Mouse (Mus musculus): ENCODE measurements around the gene Carns1. TPM values are rescaled to one million over a fixed set of nuclear protein-coding genes. Genes with fewer than 3 reads are reported as not detected.

Gene Carns1
- polyA plus RNA-seq, 1 experiment = not detected

DNA sequence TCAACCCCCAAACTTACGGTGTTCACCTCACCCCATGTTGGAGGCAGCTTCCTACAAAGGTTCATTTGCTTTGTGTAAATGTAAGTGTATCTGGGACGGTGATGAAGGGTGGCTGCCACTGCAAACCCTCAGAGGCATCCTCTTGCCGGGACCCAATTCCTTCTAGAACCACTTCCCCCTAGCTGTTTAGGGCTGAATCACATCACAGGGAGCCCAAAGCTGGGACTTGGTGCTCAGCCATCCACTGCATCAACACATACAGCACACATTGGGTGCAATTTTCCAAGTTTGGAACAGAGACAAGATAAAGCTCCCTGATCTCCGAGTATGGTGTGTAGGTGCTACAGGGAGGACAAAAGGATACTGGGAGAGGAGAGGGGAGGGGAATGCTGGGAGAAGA, 29.6 kb upstream of the Carns1 start:
- no peak for TF ChIP-seq CTCF (IDR thresholded peaks at IDR 0.05; ENCODE audit: insufficient read depth, low read depth, low read length)
- no peak for TF ChIP-seq POLR2A (IDR thresholded peaks at IDR 0.05; ENCODE audit: insufficient read depth, low read depth, low read length)
- Histone ChIP-seq H3K27ac (ENCODE audit: insufficient read depth, low read depth, low read length) (no peak overlapping the region), H3K4me1 (ENCODE audit: control insufficient read depth, insufficient read depth, low read length) (peaks cover 22% of the 10 kb centered on the region), H3K4me3 (ENCODE audit: insufficient read depth, low read depth, low read length) (no peak overlapping the region)
- 54% methylated on average over 4 of the region's 4 CpGs for WGBS

DNA sequence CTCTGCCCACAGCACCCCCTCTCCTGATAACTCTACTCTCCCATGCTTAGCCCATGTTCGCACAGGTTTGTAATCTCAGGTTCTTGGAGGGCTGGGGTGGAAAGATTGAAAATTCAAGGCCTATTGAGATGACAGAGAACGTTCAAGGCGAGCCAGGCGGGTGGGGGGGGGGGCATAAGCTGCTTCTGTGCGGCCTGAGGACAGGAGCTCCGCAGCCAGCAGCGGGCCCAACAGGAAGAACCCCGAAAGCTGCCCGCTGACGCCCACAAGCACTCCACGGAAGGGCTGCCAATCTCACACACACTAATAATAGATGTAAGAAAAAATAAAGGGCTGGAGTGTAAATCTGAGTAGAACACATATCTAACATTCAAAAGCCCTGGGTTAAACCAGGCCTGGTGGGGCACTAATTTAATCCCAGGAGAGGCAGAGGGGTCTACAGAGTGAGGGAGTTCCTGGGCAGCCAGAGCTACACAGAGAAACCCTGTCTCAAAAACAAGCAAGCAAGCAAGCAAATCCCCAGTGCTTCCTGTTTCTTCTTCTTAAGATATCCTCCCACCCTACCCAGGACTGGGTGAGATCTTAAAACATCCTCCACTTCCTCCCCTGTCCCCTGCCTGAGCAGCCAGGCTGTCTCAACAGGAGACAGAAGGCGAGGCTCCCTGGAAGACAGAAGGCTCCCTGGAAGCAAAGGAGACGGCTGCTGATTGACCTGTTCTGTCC, 28.5 kb upstream of the Carns1 start:
- Histone ChIP-seq H3K4me3 (ENCODE audit: insufficient read depth, low read depth, low read length) (no peak overlapping the region), H3K27ac (ENCODE audit: insufficient read depth, low read depth, low read length) (no peak overlapping the region), H3K4me1 (ENCODE audit: control insufficient read depth, insufficient read depth, low read length) (peaks cover 22% of the 10 kb centered on the region)
- 54% methylated on average over 13 of the region's 13 CpGs for WGBS
- TF ChIP-seq CTCF (IDR thresholded peaks at IDR 0.05; ENCODE audit: insufficient read depth, low read depth, low read length) (no peak), POLR2A (IDR thresholded peaks at IDR 0.05; ENCODE audit: insufficient read depth, low read depth, low read length) (no peak)

DNA sequence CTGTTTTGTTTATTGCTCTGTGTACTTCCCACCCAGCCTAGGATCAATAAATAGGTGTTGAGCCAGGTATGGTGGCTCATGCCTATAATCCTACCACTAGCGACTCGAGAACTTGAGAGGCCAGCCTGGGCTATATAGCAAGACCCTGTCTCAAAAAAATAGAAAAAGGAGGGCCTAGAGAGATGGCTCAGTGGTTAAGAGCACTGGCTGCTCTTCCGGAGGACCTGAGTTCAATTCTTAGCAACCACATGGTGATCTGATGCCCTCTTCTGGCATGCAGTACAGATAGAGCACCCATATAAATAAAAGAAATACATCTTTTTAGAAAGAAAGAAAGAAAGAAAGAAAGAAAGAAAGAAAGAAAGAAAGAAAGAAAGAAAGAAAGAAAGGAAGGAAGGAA, 27.9 kb upstream of the Carns1 start:
- Histone ChIP-seq H3K4me3 (ENCODE audit: insufficient read depth, low read depth, low read length) (no peak overlapping the region), H3K27ac (ENCODE audit: insufficient read depth, low read depth, low read length) (no peak overlapping the region), H3K4me1 (ENCODE audit: control insufficient read depth, insufficient read depth, low read length) (peaks cover 22% of the 10 kb centered on the region)
- WGBS = 61% methylated on average over 3 of the region's 3 CpGs
- TF ChIP-seq POLR2A (IDR thresholded peaks at IDR 0.05; ENCODE audit: insufficient read depth, low read depth, low read length) (no peak), CTCF (IDR thresholded peaks at IDR 0.05; ENCODE audit: insufficient read depth, low read depth, low read length) (no peak)

DNA sequence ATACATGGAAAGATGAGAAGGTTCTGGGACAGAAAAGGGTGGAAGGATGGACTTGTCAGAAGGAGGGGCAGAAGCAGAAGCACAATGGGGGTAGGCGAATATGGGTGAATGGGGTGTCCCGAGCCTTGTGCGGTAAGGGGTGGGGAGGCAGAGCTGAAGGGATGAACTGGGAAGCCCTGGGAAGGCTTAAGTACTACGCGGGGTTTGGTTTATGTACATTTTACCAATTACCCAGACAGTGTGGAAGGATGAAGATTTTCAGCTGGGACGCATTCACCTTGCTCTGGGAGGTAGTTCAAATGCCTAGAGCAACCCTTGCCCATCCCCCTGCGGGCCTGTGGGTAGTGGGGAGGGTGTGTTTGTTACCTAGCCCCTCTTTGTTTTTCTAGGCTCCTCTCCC, 26.9 kb upstream of the Carns1 start:
- Histone ChIP-seq H3K4me1 (ENCODE audit: control insufficient read depth, insufficient read depth, low read length) (peaks cover 22% of the 10 kb centered on the region), H3K4me3 (ENCODE audit: insufficient read depth, low read depth, low read length) (peak overlapping the region; percentile 62)
- WGBS = 27% methylated on average over 7 of the region's 7 CpGs

DNA sequence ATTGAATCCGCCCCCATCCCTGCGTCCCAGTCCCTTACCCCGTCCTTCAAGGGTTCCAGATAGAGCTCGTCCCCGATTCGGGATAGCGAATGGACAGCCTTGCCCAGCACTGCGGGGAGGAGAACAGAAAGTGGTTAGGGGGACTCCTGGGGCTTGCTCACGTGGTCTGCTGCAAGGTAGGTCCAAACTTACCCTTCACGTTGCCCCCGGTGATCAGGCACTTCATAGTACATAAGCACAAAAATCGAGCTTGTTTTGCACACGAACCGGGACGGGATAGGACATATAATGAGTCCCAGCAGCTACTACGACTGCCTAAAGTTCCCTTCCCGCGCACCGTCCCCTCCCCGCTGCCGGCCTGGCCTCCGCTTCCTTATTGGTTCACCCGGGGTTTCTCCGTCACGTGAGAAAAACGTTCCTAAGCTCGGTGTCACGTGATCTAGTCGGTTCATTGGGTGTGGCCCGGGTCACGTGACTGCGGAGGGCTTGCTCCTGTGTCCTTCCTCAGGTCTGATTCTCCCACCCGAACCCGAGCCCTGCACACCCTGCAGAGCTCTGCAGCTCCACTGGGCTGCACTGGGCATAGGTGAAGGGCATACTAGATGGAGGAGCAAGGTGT, 26.1 kb upstream of the Carns1 start, which contains the start of gene Rad9a:
Gene Rad9a, minus strand, starts transcription at position 372 of the 619 bp plus-strand sequence.
- under 1% methylated on average over 34 of the region's 34 CpGs for WGBS
- TF ChIP-seq POLR2A (IDR thresholded peaks at IDR 0.05; ENCODE audit: insufficient read depth, low read depth, low read length) = peak; percentile 80
- no peak for TF ChIP-seq CTCF (IDR thresholded peaks at IDR 0.05; ENCODE audit: insufficient read depth, low read depth, low read length)
- Histone ChIP-seq H3K27ac (ENCODE audit: insufficient read depth, low read depth, low read length) (peak within 1 kb of the TSS; percentile 52; the same call in 1 of the 2 replicates), H3K4me1 (ENCODE audit: control insufficient read depth, insufficient read depth, low read length) (peaks cover 22% of the 10 kb centered on the region), H3K4me3 (ENCODE audit: insufficient read depth, low read depth, low read length) (peak within 1 kb of the TSS; percentile 62)

More for the DNA sequence above, 26.9 kb upstream of the Carns1 start:
- H3K27ac ChIP-seq (ENCODE audit: insufficient read depth, low read depth, low read length) = no peak overlapping the region
- TF ChIP-seq CTCF (IDR thresholded peaks at IDR 0.05; ENCODE audit: insufficient read depth, low read depth, low read length) (no peak), POLR2A (IDR thresholded peaks at IDR 0.05; ENCODE audit: insufficient read depth, low read depth, low read length) (no peak)

DNA sequence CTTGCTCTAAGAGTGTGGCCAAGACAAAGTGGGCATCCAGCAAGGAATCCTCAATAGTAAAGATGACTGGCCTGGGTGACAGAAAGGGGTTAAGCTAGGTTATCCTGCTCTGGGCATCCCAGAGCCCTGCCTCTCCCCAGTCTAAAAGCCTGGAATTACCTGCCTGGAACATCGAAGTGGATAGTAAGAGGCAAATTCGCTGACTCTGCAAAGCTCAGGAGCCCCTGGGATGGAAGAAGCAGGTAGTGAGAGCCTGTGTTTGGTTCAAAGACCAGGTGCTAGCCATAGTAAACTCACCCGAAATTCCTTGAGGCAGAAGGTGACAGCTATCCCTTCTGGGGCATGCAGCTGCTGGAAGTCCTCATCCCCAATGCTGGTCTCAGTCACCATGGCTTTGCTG, 21.9 kb upstream of the Carns1 start:
- Histone ChIP-seq H3K4me3 (ENCODE audit: insufficient read depth, low read depth, low read length) (no peak overlapping the region), H3K27ac (ENCODE audit: insufficient read depth, low read depth, low read length) (no peak overlapping the region), H3K4me1 (ENCODE audit: control insufficient read depth, insufficient read depth, low read length) (peaks cover 24% of the 10 kb centered on the region)
- WGBS = 75% methylated on average over 3 of the region's 3 CpGs
- no peak for TF ChIP-seq POLR2A (IDR thresholded peaks at IDR 0.05; ENCODE audit: insufficient read depth, low read depth, low read length)
- no peak for TF ChIP-seq CTCF (IDR thresholded peaks at IDR 0.05; ENCODE audit: insufficient read depth, low read depth, low read length)

DNA sequence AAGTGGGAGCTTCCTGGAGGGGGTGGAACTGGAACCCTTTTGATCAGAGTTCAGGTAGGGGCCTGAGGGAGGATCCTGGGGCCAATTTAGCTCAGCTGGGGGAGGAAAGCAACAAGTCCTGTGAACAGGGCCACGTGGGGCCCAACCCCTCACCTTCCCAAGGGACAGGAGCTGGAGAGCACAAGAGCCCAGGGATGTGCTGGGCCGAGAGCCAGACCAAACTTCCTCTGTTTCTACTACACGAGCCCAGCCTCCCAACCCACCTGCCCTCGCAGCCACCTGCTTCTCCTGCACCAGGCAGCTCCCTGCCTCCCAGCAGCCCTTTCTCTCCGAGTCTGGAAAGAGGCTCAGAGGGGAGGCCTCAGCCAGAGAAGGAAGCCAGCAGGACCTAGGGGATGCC, 21.3 kb upstream of the Carns1 start:
- no peak for TF ChIP-seq CTCF (IDR thresholded peaks at IDR 0.05; ENCODE audit: insufficient read depth, low read depth, low read length)
- TF ChIP-seq POLR2A (IDR thresholded peaks at IDR 0.05; ENCODE audit: insufficient read depth, low read depth, low read length) = no peak
- Histone ChIP-seq H3K4me3 (ENCODE audit: insufficient read depth, low read depth, low read length) (no peak overlapping the region), H3K4me1 (ENCODE audit: control insufficient read depth, insufficient read depth, low read length) (peaks cover 18% of the 10 kb centered on the region), H3K27ac (ENCODE audit: insufficient read depth, low read depth, low read length) (no peak overlapping the region)
- 51% methylated on average over 5 of the region's 5 CpGs for WGBS

DNA sequence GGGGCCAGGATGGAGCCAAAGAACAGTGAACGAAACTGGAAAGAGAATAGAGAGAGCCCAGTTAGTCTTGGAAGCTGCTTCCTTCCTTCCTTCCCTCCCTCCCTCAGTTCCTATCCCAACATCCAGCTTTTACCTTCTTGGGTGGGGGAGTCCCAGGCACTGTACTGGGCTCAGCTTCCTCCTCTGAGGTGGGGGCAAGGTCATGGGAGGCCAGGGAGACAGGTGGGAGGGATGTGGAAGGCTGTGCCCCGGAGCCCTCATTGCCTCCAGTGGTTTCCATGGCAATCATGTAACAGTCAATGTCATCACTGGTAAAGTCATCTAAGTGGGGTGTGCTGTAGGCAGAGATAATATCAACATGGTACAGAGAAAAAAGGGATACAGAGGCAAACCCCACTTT, 20.8 kb upstream of the Carns1 start:
- Histone ChIP-seq H3K27ac (ENCODE audit: insufficient read depth, low read depth, low read length) (no peak overlapping the region), H3K4me1 (ENCODE audit: control insufficient read depth, insufficient read depth, low read length) (peaks cover 18% of the 10 kb centered on the region), H3K4me3 (ENCODE audit: insufficient read depth, low read depth, low read length) (no peak overlapping the region)
- WGBS = 38% methylated on average over 2 of the region's 2 CpGs
- TF ChIP-seq POLR2A (IDR thresholded peaks at IDR 0.05; ENCODE audit: insufficient read depth, low read depth, low read length) = no peak
- TF ChIP-seq CTCF (IDR thresholded peaks at IDR 0.05; ENCODE audit: insufficient read depth, low read depth, low read length) = no peak
